Mouse (Mus musculus) ES-E14 (cell line): Measurements from ENCODE around the gene Spata31d1d.

Source experiments
- ZC3H11A ChIP-seq: IDR thresholded peaks from 2 replicates; pipeline ENCODE4 v1.6.1; 2012; ENCODE audit warnings: low read depth, mild to moderate bottlenecking, inconsistent platforms, low read length, borderline replicate concordance
- ZNF384 ChIP-seq: IDR thresholded peaks from 2 replicates; pipeline ENCODE4 v1.6.1; 2012; ENCODE audit warnings: low read depth, low read length, inconsistent platforms

- TF ChIP-seq ZC3H11A = no peak
- TF ChIP-seq ZNF384 = no peak
Measured at GRCm38 (mm10) chr13:59745462-59745861, 13.9 kb upstream of the Spata31d1d start.
